Mouse (Mus musculus) limb, embryonic 12.5 days (tissue): ENCODE data around the gene Vmn1r67. TPM values are rescaled to one million over a fixed set of nuclear protein-coding genes. Genes with fewer than 3 reads are reported as not detected.

Experiments used
- ATAC-seq: fragments of 200-750 bp; cut with Nextera tagmentation; 2 replicates; pipeline ENCODE4 v1.8.0; 2017; ENCODE audit warnings: low read depth, moderate TSS enrichment; ENCODE audit not compliant: insufficient number of reproducible peaks, insufficient read depth, low FRiP score, low TSS enrichment
- H3K27ac ChIP-seq: fragments of 300-500 bp; sonication (generic); 2 replicates; pipeline ENCODE4 v1.5.1; 2016; ENCODE audit warnings: mild to moderate bottlenecking, moderate library complexity
- H3K27me3 ChIP-seq: fragments of 300-500 bp; sonication (generic); 2 replicates; pipeline ENCODE4 v1.6.1; 2016; ENCODE audit warnings: mild to moderate bottlenecking, moderate library complexity
- H3K36me3 ChIP-seq: fragments of 300-500 bp; sonication (generic); 2 replicates; pipeline ENCODE4 v1.6.1; 2016; ENCODE audit warnings: mild to moderate bottlenecking, moderate library complexity
- H3K4me1 ChIP-seq: fragments of 300-500 bp; sonication (generic); replicated peaks from 2 replicates; pipeline ENCODE4 v1.6.1; 2016
- H3K4me2 ChIP-seq: fragments of 300-500 bp; sonication (generic); 2 replicates; pipeline ENCODE4 v1.6.1; 2016; ENCODE audit warnings: mild to moderate bottlenecking, moderate library complexity
- H3K4me3 ChIP-seq: fragments of 300-500 bp; sonication (generic); replicated peaks from 2 replicates; pipeline ENCODE4 v1.5.1; 2016; ENCODE audit warnings: mild to moderate bottlenecking
- H3K9ac ChIP-seq: fragments of 300-500 bp; sonication (generic); replicated peaks from 2 replicates; pipeline ENCODE4 v1.6.1; 2016; ENCODE audit warnings: mild to moderate bottlenecking, moderate library complexity
- H3K9me3 ChIP-seq: fragments of 300-500 bp; sonication (generic); 2 replicates; pipeline ENCODE4 v1.6.1; 2016; ENCODE audit warnings: mild to moderate bottlenecking, moderate library complexity
- WGBS: fragments of 180-500 bp; shearing (Covaris S2); methylation state at CpG from one replicate; pipeline ENCODE4 v1.1.7; 2016; 5-methylcytosine and 5-hydroxymethylcytosine counted together
- polyA plus RNA-seq: library from polyadenylated mRNA; unstranded; fragments of >200 nt; fragmentation: Nextera tagmentation; extraction: Ambion mirVana; gene quantifications from 2 replicates; pipeline ENCODE4 v1.2.1, GENCODE M21; 2016

The Vmn1r67 gene
- not detected in 2 replicates for polyA plus RNA-seq

GRCm38 (mm10) chr7:10443031-10443430, at the start of gene Vmn1r67:
Gene Vmn1r67 (plus strand): TSS chr7:10443331.
- H3K9ac ChIP-seq, result no peak within 1 kb of the TSS
- H3K36me3 ChIP-seq, result no peaks in the 10 kb centered on the region
- no peaks in the 10 kb centered on the region for H3K27me3 ChIP-seq
- no peak within 1 kb of the TSS for H3K4me2 ChIP-seq
- peaks cover 30% of the 10 kb centered on the region for H3K9me3 ChIP-seq
- no peaks in the 10 kb centered on the region for H3K4me1 ChIP-seq
- no peak for ATAC-seq
- H3K27ac ChIP-seq, result no peak within 1 kb of the TSS
- no peak within 1 kb of the TSS for H3K4me3 ChIP-seq

GRCm38 (mm10) chr7:10458166-10458565, 15.0 kb downstream of the Vmn1r67 start:
- H3K27ac ChIP-seq, result no peak overlapping the region
- no peak overlapping the region for H3K4me3 ChIP-seq
- peaks cover 11% of the 10 kb centered on the region for H3K9me3 ChIP-seq
- no peak overlapping the region for H3K9ac ChIP-seq
- H3K36me3 ChIP-seq, result no peaks in the 10 kb centered on the region
- H3K27me3 ChIP-seq, result no peaks in the 10 kb centered on the region
- WGBS, result 76% methylated on average over 3 of the region's 3 CpGs
- H3K4me1 ChIP-seq, result no peaks in the 10 kb centered on the region
- ATAC-seq, result no peak
- no peak overlapping the region for H3K4me2 ChIP-seq

GRCm38 (mm10) chr7:10479813-10480212, 36.7 kb downstream of the Vmn1r67 start:
- no peak overlapping the region for H3K4me2 ChIP-seq
- H3K4me1 ChIP-seq, result no peaks in the 10 kb centered on the region
- H3K27ac ChIP-seq, result no peak overlapping the region
- H3K9ac ChIP-seq, result no peak overlapping the region
- no peak overlapping the region for H3K4me3 ChIP-seq
- 0 out of 2 replicates have a peak, but pooled peaks cover 8% of the 10 kb centered on the region for H3K9me3 ChIP-seq
- no peaks in the 10 kb centered on the region for H3K27me3 ChIP-seq
- no peaks in the 10 kb centered on the region for H3K36me3 ChIP-seq
- ATAC-seq, result no peak

- H3K4me1 ChIP-seq, result no peaks in the 10 kb centered on the region
- no peak for ATAC-seq
- H3K36me3 ChIP-seq, result no peaks in the 10 kb centered on the region
- H3K9ac ChIP-seq, result no peak overlapping the region
- peak overlapping the region; percentile 29; the same call in 1 of the 2 replicates for H3K4me2 ChIP-seq
- peak overlapping the region; percentile 16 for H3K4me3 ChIP-seq
- 67% methylated on average over 18 of the region's 18 CpGs for WGBS
- no peaks in the 10 kb centered on the region for H3K27me3 ChIP-seq
- no peak overlapping the region for H3K27ac ChIP-seq
- H3K9me3 ChIP-seq, result 0 out of 2 replicates have a peak, but pooled peaks cover 8% of the 10 kb centered on the region
Measured at GRCm38 (mm10) chr7:10480588-10481233, 37.6 kb downstream of the Vmn1r67 start.

GRCm38 (mm10) chr7:10494786-10495521, 51.8 kb downstream of the Vmn1r67 start, which contains the start of gene Zik1:
Gene Zik1 (minus strand): TSS chr7:10495394.
- Histone ChIP-seq H3K4me2 (peak within 1 kb of the TSS; percentile 65), H3K9me3 (no peaks in the 10 kb centered on the region), H3K9ac (peak within 1 kb of the TSS; percentile 79), H3K27ac (0 out of 2 replicates have a peak within 1 kb of the TSS, but pooled peaks have one; percentile 50), H3K4me3 (peak within 1 kb of the TSS; percentile 66), H3K4me1 (peaks cover 8% of the 10 kb centered on the region), H3K27me3 (no peaks in the 10 kb centered on the region), H3K36me3 (peaks cover 34% of the 10 kb centered on the region)
- peak; percentile 98 for ATAC-seq
- 2% methylated on average over 33 of the region's 33 CpGs for WGBS

- Histone ChIP-seq H3K36me3 (peaks cover 27% of the 10 kb centered on the region), H3K27me3 (no peaks in the 10 kb centered on the region), H3K9me3 (no peaks in the 10 kb centered on the region), H3K27ac (no peak overlapping the region), H3K4me3 (peak overlapping the region; percentile 66), H3K9ac (no peak overlapping the region), H3K4me1 (peaks cover 8% of the 10 kb centered on the region), H3K4me2 (peak overlapping the region; percentile 65)
- 35% methylated on average over 6 of the region's 6 CpGs for WGBS
- no peak; the same call in 1 of the 2 replicates for ATAC-seq
Measured at GRCm38 (mm10) chr7:10495578-10495977, 52.4 kb downstream of the Vmn1r67 start.

Other genes with a start within 250 kb of the Vmn1r67 start
- gene Vmn1r66, start 165.3 kb upstream of the Vmn1r67 start, polyA plus RNA-seq, result not detected in 2 replicates
- 32.4 TPM in 2 replicates for gene Zik1, start 52.1 kb downstream of the Vmn1r67 start, polyA plus RNA-seq
- not detected in 2 replicates for gene Vmn1r68, start 115.2 kb downstream of the Vmn1r67 start, polyA plus RNA-seq
- gene Vmn1r69, start 170.3 kb downstream of the Vmn1r67 start, polyA plus RNA-seq, result not detected in 2 replicates
- gene Vmn1r70, start 188.2 kb downstream of the Vmn1r67 start, polyA plus RNA-seq, result not detected in 2 replicates
- gene Nlrp4b, start 244.5 kb downstream of the Vmn1r67 start, polyA plus RNA-seq, result not detected in 2 replicates